Mouse (Mus musculus) stomach, postnatal 0 days (tissue): ENCODE data around the gene Serpinb1c.

ENCODE experiments used
- CTCF ChIP-seq: IDR thresholded peaks from 2 replicates; pipeline ENCODE4 v1.5.1; 2016; ENCODE audit warnings: antibody characterized with exemption, low read depth, mild to moderate bottlenecking, moderate library complexity
- EP300 ChIP-seq: optimal IDR thresholded peaks from 2 replicates; pipeline ENCODE3; 2016; ENCODE audit warnings: antibody characterized with exemption

DNA sequence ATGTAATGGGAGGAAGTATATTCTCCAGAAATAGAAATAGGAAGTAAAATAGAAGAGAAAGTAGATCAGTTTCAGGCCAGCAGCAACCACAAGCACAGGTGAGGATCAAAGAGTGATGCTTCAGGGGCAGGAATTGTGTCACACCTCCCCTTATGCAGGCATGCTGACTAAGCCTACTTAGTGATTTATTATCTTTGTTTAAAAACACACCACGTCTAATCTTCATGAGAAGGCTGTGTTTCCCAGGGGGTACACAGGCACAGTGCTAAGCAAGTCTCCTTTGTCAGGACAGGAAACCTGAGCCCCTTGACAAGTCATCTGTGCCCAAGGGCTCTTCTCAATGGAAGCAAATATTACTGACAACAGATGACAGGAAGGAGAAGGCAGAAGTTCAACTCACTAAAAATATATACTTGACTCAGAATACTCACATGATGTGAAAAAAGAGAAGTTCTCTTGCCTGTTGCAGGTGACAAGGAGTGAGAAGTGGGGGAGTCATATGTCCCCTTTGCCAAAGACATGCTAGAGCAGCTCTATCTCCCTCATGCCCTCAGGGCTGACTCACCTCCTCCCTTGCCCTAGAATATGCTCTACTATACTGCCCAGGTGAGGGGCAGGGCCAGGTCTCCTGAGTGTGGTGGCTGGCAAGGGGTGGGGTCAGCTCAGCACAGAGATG, 36.8 kb upstream of the Serpinb1c start:
- no peak for TF ChIP-seq CTCF
- no peak for TF ChIP-seq EP300
